8 mouse cellular contexts compared by ENCODE assay signal in the genomic region with DNA sequence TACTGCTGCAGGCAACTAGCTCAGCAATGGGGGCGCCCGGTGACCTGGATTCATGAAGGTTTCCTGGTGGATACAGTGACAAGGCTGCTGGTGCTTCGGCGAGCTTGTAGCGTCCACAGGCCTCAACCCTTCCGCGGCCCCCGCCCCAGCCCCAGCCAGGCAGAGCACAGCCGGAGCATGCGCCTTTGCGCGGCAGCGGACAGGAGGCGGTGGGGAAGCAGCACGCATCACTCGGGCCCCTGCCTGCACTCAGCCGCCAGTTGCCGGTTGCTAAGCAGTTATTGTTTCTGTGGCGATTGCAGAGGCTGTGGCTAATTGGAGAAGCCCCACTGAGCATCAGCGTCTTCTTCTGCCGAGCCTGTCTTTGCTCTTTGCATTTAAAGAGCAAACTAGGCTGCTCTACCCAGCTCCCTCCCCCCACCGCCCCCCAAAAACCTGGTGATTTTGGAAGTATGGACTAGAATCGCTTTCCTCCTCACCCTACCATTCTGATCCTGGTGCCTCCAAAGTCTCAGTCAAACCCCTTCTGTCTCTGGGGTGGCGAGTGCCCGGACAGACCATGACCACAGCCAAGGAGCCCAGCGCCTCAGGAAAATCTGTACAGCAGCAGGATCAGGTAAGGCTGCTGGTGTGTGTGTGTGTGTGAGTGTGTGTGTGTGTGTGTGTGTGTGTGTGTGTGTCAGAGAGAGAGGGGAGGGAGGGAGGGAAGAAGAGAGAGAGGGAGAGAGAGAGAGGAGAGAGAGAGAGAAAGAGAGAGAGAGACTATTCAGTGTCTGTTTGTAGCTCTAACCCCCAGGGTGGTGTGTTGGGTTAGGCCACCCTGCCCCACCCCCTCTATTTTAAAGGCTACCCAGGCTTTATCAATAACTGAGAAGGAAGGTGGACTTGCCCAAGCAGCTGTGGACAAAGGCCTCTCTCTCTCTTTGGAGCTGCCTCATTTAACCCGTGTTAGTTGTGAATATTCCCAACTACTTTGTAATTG.
A peak's percentile ranks its signal among the peaks of the same experiment; 100 is the strongest.
DNase-seq lines count a peak whose midpoint lies in the region; ATAC-seq and TF ChIP-seq lines count a peak whose summit lies in the region.

No protein-coding gene starts in this region.

- intact Hi-C loops in gastrocnemius, adult 2 months (cut with DNase I) = no loop called here

- peak overlapping the region; percentile 5 for H3K4me3 ChIP-seq in ES-Bruce4 (ENCODE audit: low read depth, low read length)
- H3K4me3 ChIP-seq in embryonic facial prominence, embryonic 14.5 days (ENCODE audit: low read depth, low read length) = peak overlapping the region; percentile 23
- H3K4me3 ChIP-seq in intestine, postnatal 0 days (ENCODE audit: low read depth, low read length) = no peak overlapping the region
- H3K4me3 ChIP-seq in midbrain, embryonic 10.5 days = peak overlapping the region; percentile 53
- no peak overlapping the region for H3K4me3 ChIP-seq in stomach, postnatal 0 days (ENCODE audit: low read depth, low read length)
- no peak overlapping the region for H3K4me3 ChIP-seq in gastrocnemius, adult 2 months

- H3K27ac ChIP-seq in ES-Bruce4 (ENCODE audit: insufficient read depth, low read length) = no peak overlapping the region
- no peak overlapping the region for H3K27ac ChIP-seq in embryonic facial prominence, embryonic 14.5 days (replicated peaks; ENCODE audit: low read depth, low read length)
- H3K27ac ChIP-seq in intestine, postnatal 0 days (ENCODE audit: low read depth, low read length) = no peak overlapping the region
- peak overlapping the region; percentile 84 for H3K27ac ChIP-seq in midbrain, embryonic 10.5 days (replicated peaks)
- no peak overlapping the region for H3K27ac ChIP-seq in stomach, postnatal 0 days (replicated peaks)
- H3K27ac ChIP-seq in gastrocnemius, adult 2 months = no peak overlapping the region

- peak; percentile 62 for DNase-seq in R1 (ENCODE audit: low read depth, low spot score)
- peak; percentile 71 for DNase-seq in embryonic facial prominence, embryonic 14.5 days (ENCODE audit: low spot score)
- DNase-seq in midbrain, embryonic 10.5 days (ENCODE audit: low spot score) = peak; percentile 76
- DNase-seq in stomach, postnatal 0 days (ENCODE audit: low spot score) = peak; percentile 18
- no peak for DNase-seq in gastrocnemius, adult 2 months
- DNase-seq in urinary bladder, postnatal 25 days (ENCODE audit: low spot score) = no peak

- TF ChIP-seq EP300 in ES-Bruce4 (IDR thresholded peaks at IDR 0.05; ENCODE audit: insufficient read depth, low read depth, low read length) = no peak
- TF ChIP-seq EP300 in stomach, postnatal 0 days (optimal IDR thresholded peaks at IDR 0.05) = no peak

- H3K9me3 ChIP-seq in ES-Bruce4 (replicated peaks; ENCODE audit: control insufficient read depth, insufficient read depth, low read length, poor library complexity, severe bottlenecking) = no peaks in the 10 kb centered on the region
- no peaks in the 10 kb centered on the region for H3K9me3 ChIP-seq in embryonic facial prominence, embryonic 14.5 days (ENCODE audit: control insufficient read depth, low read length)
- H3K9me3 ChIP-seq in intestine, postnatal 0 days (ENCODE audit: control insufficient read depth) = no peaks in the 10 kb centered on the region
- no peaks in the 10 kb centered on the region for H3K9me3 ChIP-seq in midbrain, embryonic 10.5 days (replicated peaks)
- no peaks in the 10 kb centered on the region for H3K9me3 ChIP-seq in stomach, postnatal 0 days (ENCODE audit: control insufficient read depth, low read length)

- H3K36me3 ChIP-seq in ES-Bruce4 (ENCODE audit: control insufficient read depth, insufficient read depth, low read length, poor library complexity, severe bottlenecking) = no peaks in the 10 kb centered on the region
- no peaks in the 10 kb centered on the region for H3K36me3 ChIP-seq in embryonic facial prominence, embryonic 14.5 days (ENCODE audit: control insufficient read depth, insufficient read depth, low read length)
- no peaks in the 10 kb centered on the region for H3K36me3 ChIP-seq in intestine, postnatal 0 days (ENCODE audit: control insufficient read depth, insufficient read depth)
- no peaks in the 10 kb centered on the region for H3K36me3 ChIP-seq in midbrain, embryonic 10.5 days
- H3K36me3 ChIP-seq in stomach, postnatal 0 days (ENCODE audit: control insufficient read depth, insufficient read depth, low read length) = no peaks in the 10 kb centered on the region

- 8% methylated on average over 21 of the region's 27 CpGs for WGBS in embryonic facial prominence, embryonic 14.5 days
- WGBS in intestine, postnatal 0 days = 10% methylated on average over 27 of the region's 27 CpGs
- WGBS in midbrain, embryonic 10.5 days = 7% methylated on average over 27 of the region's 27 CpGs
- WGBS in stomach, postnatal 0 days = 13% methylated on average over 27 of the region's 27 CpGs

- peak overlapping the region; percentile 45 for H3K4me2 ChIP-seq in embryonic facial prominence, embryonic 14.5 days (ENCODE audit: low read depth, low read length)
- peak overlapping the region; percentile 13; the same call in 1 of the 2 replicates for H3K4me2 ChIP-seq in intestine, postnatal 0 days (replicated peaks; ENCODE audit: low read depth)
- H3K4me2 ChIP-seq in stomach, postnatal 0 days (replicated peaks; ENCODE audit: low read depth) = 0 out of 2 replicates have a peak overlapping the region, but pooled peaks have one; percentile 14

- no peak for TF ChIP-seq POLR2A in ES-Bruce4 (IDR thresholded peaks at IDR 0.05; ENCODE audit: insufficient read depth, low read length)

- H3K4me1 ChIP-seq in ES-Bruce4 (ENCODE audit: control insufficient read depth, insufficient read depth, low read length) = no peaks in the 10 kb centered on the region
- H3K4me1 ChIP-seq in embryonic facial prominence, embryonic 14.5 days (ENCODE audit: control insufficient read depth, insufficient read depth, low read length) = no peaks in the 10 kb centered on the region
- no peaks in the 10 kb centered on the region for H3K4me1 ChIP-seq in intestine, postnatal 0 days (replicated peaks; ENCODE audit: control insufficient read depth, insufficient read depth, low read length)
- H3K4me1 ChIP-seq in midbrain, embryonic 10.5 days = peaks cover 28% of the 10 kb centered on the region
- H3K4me1 ChIP-seq in stomach, postnatal 0 days (replicated peaks; ENCODE audit: control insufficient read depth, insufficient read depth) = no peaks in the 10 kb centered on the region

- peak; percentile 96 for ATAC-seq in embryonic facial prominence, embryonic 14.5 days (ENCODE audit: low read depth)
- no peak for ATAC-seq in intestine, postnatal 0 days
- ATAC-seq in stomach, postnatal 0 days (ENCODE audit: low FRiP score, low TSS enrichment) = no peak

- TF ChIP-seq CTCF in ES-Bruce4 (IDR thresholded peaks at IDR 0.05; ENCODE audit: low read depth, low read length) = no peak
- TF ChIP-seq CTCF in intestine, postnatal 0 days (IDR thresholded peaks at IDR 0.05; ENCODE audit: low read depth) = no peak
- TF ChIP-seq CTCF in stomach, postnatal 0 days (IDR thresholded peaks at IDR 0.05; ENCODE audit: low read depth) = no peak
- no peak for TF ChIP-seq CTCF in gastrocnemius, adult 2 months (IDR thresholded peaks at IDR 0.05)

- H3K9ac ChIP-seq in ES-Bruce4 (ENCODE audit: low read depth, poor library complexity, severe bottlenecking) = no peak overlapping the region
- peak overlapping the region; percentile 47 for H3K9ac ChIP-seq in embryonic facial prominence, embryonic 14.5 days (ENCODE audit: low read depth, low read length)
- no peak overlapping the region for H3K9ac ChIP-seq in intestine, postnatal 0 days (ENCODE audit: low read depth, low read length)
- H3K9ac ChIP-seq in stomach, postnatal 0 days (ENCODE audit: low read length) = no peak overlapping the region

- H3K27me3 ChIP-seq in ES-Bruce4 (ENCODE audit: control insufficient read depth, insufficient read depth, low read length, poor library complexity, severe bottlenecking) = no peaks in the 10 kb centered on the region
- H3K27me3 ChIP-seq in embryonic facial prominence, embryonic 14.5 days (replicated peaks; ENCODE audit: control insufficient read depth, insufficient read depth, low read length) = no peaks in the 10 kb centered on the region
- no peaks in the 10 kb centered on the region for H3K27me3 ChIP-seq in intestine, postnatal 0 days (replicated peaks; ENCODE audit: control insufficient read depth, insufficient read depth, low read length)
- H3K27me3 ChIP-seq in midbrain, embryonic 10.5 days (ENCODE audit: low read depth, poor library complexity, severe bottlenecking) = no peaks in the 10 kb centered on the region
- no peaks in the 10 kb centered on the region for H3K27me3 ChIP-seq in stomach, postnatal 0 days (ENCODE audit: control insufficient read depth, insufficient read depth, low read length)

Comparison
In these comparisons a context has a peak if more than half of its experiments do, and no peak if none do; other contexts are left out.
1. H3K4me3 ChIP-seq: peak in ES-Bruce4 (single experiment), embryonic facial prominence, embryonic 14.5 days (single experiment) and midbrain, embryonic 10.5 days (single experiment); none in intestine, postnatal 0 days (single experiment), stomach, postnatal 0 days (single experiment) and gastrocnemius, adult 2 months (single experiment).
2. DNase-seq: peak in R1 (single experiment), embryonic facial prominence, embryonic 14.5 days (single experiment), midbrain, embryonic 10.5 days (single experiment) and stomach, postnatal 0 days (single experiment); none in gastrocnemius, adult 2 months (single experiment) and urinary bladder, postnatal 25 days (single experiment).
3. Peak in every context shown above with its lines, with median percentiles within 50 percentile points of each other: H3K4me2 ChIP-seq.